Mouse (Mus musculus) liver, postnatal 0 days (tissue): ENCODE results near the gene H2al1m. TPM values are rescaled to one million over a fixed set of nuclear protein-coding genes. Genes with fewer than 3 reads are reported as not detected.
"Not testable (repeated sequence)": the region's sequence is repeated elsewhere in the genome, so short reads cannot be mapped to it uniquely, and the experiment has no call there.

Experiments used
- ATAC-seq: fragments of 200-750 bp; cut with Nextera tagmentation; 2 replicates; pipeline ENCODE4 v1.8.0; 2017; ENCODE audit warnings: mild to moderate bottlenecking, moderate library complexity
- DNase-seq: peaks from one replicate; pipeline ENCODE4 v3.0.0-alpha.2; 2016
- H3K27ac ChIP-seq: fragments of 300-500 bp; sonication (generic); 2 replicates; pipeline ENCODE4 v1.5.1; 2014; ENCODE audit warnings: antibody characterized with exemption, moderate library complexity, mild to moderate bottlenecking, low read depth
- H3K27me3 ChIP-seq: fragments of 300-500 bp; sonication (generic); 2 replicates; pipeline ENCODE4 v1.6.1; 2014; ENCODE audit warnings: low read length, control low read depth, mixed read lengths; ENCODE audit not compliant: insufficient read depth
- H3K36me3 ChIP-seq: fragments of 300-500 bp; sonication (generic); replicated peaks from 2 replicates; pipeline ENCODE4 v1.6.1; 2014; ENCODE audit warnings: mild to moderate bottlenecking, control low read depth, low read length, moderate library complexity, mixed read lengths; ENCODE audit not compliant: insufficient read depth
- H3K4me1 ChIP-seq: fragments of 300-500 bp; sonication (generic); 2 replicates; pipeline ENCODE4 v1.6.1; 2014; ENCODE audit warnings: antibody characterized with exemption, mild to moderate bottlenecking, control low read depth; ENCODE audit not compliant: insufficient read depth
- H3K4me2 ChIP-seq: fragments of 300-500 bp; sonication (generic); 2 replicates; pipeline ENCODE4 v1.6.1; 2014; ENCODE audit warnings: low read depth, mild to moderate bottlenecking, low read length, moderate library complexity, mixed read lengths
- H3K4me3 ChIP-seq: fragments of 300-500 bp; sonication (generic); 2 replicates; pipeline ENCODE4 v1.5.1; 2014; ENCODE audit warnings: low read depth, low read length
- H3K9ac ChIP-seq: fragments of 300-500 bp; sonication (generic); replicated peaks from 2 replicates; pipeline ENCODE4 v1.6.1; 2014; ENCODE audit warnings: mild to moderate bottlenecking, moderate library complexity
- H3K9me3 ChIP-seq: fragments of 300-500 bp; sonication (generic); 2 replicates; pipeline ENCODE4 v1.6.1; 2016; ENCODE audit warnings: mild to moderate bottlenecking, control low read depth, low read length, mixed read lengths
- CTCF ChIP-seq: sonication (generic); IDR thresholded peaks from 2 replicates; pipeline ENCODE4 v1.5.1; 2016; ENCODE audit warnings: antibody characterized with exemption, low read depth
- EP300 ChIP-seq: IDR thresholded peaks from 2 replicates; pipeline ENCODE4 v1.6.1; 2016; ENCODE audit warnings: antibody characterized with exemption, low read depth, mild to moderate bottlenecking
- whole genome bisulfite sequencing: fragments of 180-500 bp; shearing (Covaris S2); extraction: QIAGEN DNeasy Blood & Tissue Kit; methylation state at CpG from one replicate; pipeline ENCODE4 v1.1.7; 2014; ENCODE audit not compliant: insufficient replicate concordance; 5-methylcytosine and 5-hydroxymethylcytosine counted together
- polyA plus RNA-seq: library from polyadenylated mRNA; unstranded; fragments of >200 nt; fragmentation: Nextera tagmentation; extraction: Ambion mirVana; gene quantifications from 2 replicates; pipeline ENCODE4 v1.2.1, GENCODE M21; 2015

H2al1m gene
- polyA plus RNA-seq, 1 experiment from 2014 or later: 0.74 TPM

- ATAC-seq (no peak), DNase-seq (no peak)
- no peak overlapping the region for H3K27ac ChIP-seq
- 37% methylated on average over 1 of the region's 1 CpGs for WGBS
- no peaks in the 10 kb centered on the region for H3K4me1 ChIP-seq
- H3K4me3 ChIP-seq: no peak overlapping the region
- no peaks in the 10 kb centered on the region for H3K9me3 ChIP-seq
- H3K9ac ChIP-seq: no peak overlapping the region
- no peaks in the 10 kb centered on the region; the same call in 1 of the 2 replicates for H3K36me3 ChIP-seq
- H3K27me3 ChIP-seq: no peaks in the 10 kb centered on the region
- H3K4me2 ChIP-seq: no peak overlapping the region
- TF ChIP-seq EP300: no peak
- TF ChIP-seq CTCF: no peak
Measured at GRCm38 (mm10) chrX:9303455-9303854, 19.9 kb downstream of the H2al1m start.

- H3K9ac ChIP-seq, H3K27me3 ChIP-seq, H3K9me3 ChIP-seq, H3K27ac ChIP-seq, DNase-seq, H3K4me2 ChIP-seq, ATAC-seq, H3K36me3 ChIP-seq, H3K4me3 ChIP-seq, H3K4me1 ChIP-seq: not testable (repeated sequence)
Measured at GRCm38 (mm10) chrX:9316457-9316856, 32.9 kb downstream of the H2al1m start.

- H3K27ac ChIP-seq, H3K4me3 ChIP-seq, H3K9me3 ChIP-seq, H3K9ac ChIP-seq, H3K36me3 ChIP-seq, H3K27me3 ChIP-seq, H3K4me2 ChIP-seq, H3K4me1 ChIP-seq, DNase-seq, ATAC-seq: not testable (repeated sequence)
- WGBS: 87% methylated on average over 22 of the region's 26 CpGs
Measured at GRCm38 (mm10) chrX:9327954-9328353, 44.4 kb downstream of the H2al1m start.

- H3K27ac ChIP-seq: not testable (repeated sequence)
Measured at GRCm38 (mm10) chrX:9332366-9332962, 48.9 kb downstream of the H2al1m start.

GRCm38 (mm10) chrX:9333035-9333434 is 49.5 kb downstream of the H2al1m start:
- ATAC-seq: peak; percentile 72
- TF ChIP-seq CTCF: peak; percentile 53
- H3K36me3 ChIP-seq, H3K27ac ChIP-seq, DNase-seq, H3K9ac ChIP-seq, H3K4me3 ChIP-seq, H3K27me3 ChIP-seq, H3K4me1 ChIP-seq, H3K9me3 ChIP-seq, H3K4me2 ChIP-seq: not testable (repeated sequence)
- 57% methylated on average over 2 of the region's 2 CpGs for WGBS

More at GRCm38 (mm10) chrX:9332366-9332962, 48.9 kb downstream of the H2al1m start:
- H3K4me1 ChIP-seq, H3K9ac ChIP-seq, H3K36me3 ChIP-seq, H3K4me3 ChIP-seq, H3K27me3 ChIP-seq, H3K9me3 ChIP-seq, DNase-seq: not testable (repeated sequence)
- peak overlapping the region; percentile 13; the same call in 1 of the 2 replicates for H3K4me2 ChIP-seq
- ATAC-seq: peak; percentile 67; the same call in 1 of the 2 replicates
- 78% methylated on average over 12 of the region's 12 CpGs for WGBS

Other genes with a start within 250 kb of the H2al1m start
- not detected in 2 replicates for gene Fthl17f, start 220.7 kb upstream of the H2al1m start, polyA plus RNA-seq
- not detected in 2 replicates for gene 4930402K13Rik, start 179.2 kb upstream of the H2al1m start, polyA plus RNA-seq
- gene Lancl3, start 83.9 kb upstream of the H2al1m start, polyA plus RNA-seq: 0.09 and 0.13 TPM in 2 replicates
- 1.4 and 1.9 TPM in 2 replicates for gene Gm14862, start 26.9 kb upstream of the H2al1m start, polyA plus RNA-seq
- gene Xk, start 11.0 kb upstream of the H2al1m start, polyA plus RNA-seq: 4.8 and 5.9 TPM in 2 replicates
- gene H2al1k, start 66.9 kb downstream of the H2al1m start, polyA plus RNA-seq: not detected in 2 replicates
- gene Cybb, start 204.0 kb downstream of the H2al1m start, polyA plus RNA-seq: 23.1 and 23.8 TPM in 2 replicates